Mouse (Mus musculus): Measurements from ENCODE around the gene Rgs10. TPM values are rescaled to one million over a fixed set of nuclear protein-coding genes. Genes with fewer than 3 reads are reported as not detected.

Gene Rgs10
- polyA plus RNA-seq, 1 experiment, result 8.5 TPM

DNA sequence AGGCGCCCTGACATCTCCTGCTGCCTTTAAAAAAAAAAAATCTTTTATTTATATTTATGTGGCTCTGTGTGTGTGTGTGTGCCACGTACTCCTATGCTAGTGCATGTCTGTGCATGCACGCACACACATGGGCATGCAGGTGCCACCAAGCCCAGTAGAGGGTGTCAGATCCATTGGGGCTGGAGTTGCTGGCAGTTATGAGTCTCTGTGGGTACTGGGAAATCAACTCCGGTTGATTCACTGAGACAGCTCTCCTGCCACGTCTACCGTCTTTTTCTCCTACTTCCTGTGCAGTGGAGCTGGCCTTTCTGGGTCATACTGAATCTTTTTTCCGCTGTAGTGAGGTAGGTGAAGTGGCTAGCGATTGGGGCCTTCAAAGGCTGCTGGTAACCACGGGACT is 58.8 kb downstream of the Rgs10 start:
- Histone ChIP-seq H3K36me3 (ENCODE audit: control insufficient read depth, insufficient read depth) (no peaks in the 10 kb centered on the region), H3ac (ENCODE audit: control insufficient read depth, insufficient read length) (no peak overlapping the region), H3K27me3 (ENCODE audit: control insufficient read depth, insufficient read depth, insufficient read length) (no peaks in the 10 kb centered on the region), H3K4me2 (ENCODE audit: low read depth) (no peak overlapping the region), H3K79me2 (ENCODE audit: control insufficient read depth, insufficient read depth) (no peaks in the 10 kb centered on the region), H3K4me3 (no peak overlapping the region)
- TF ChIP-seq TCF3 (IDR thresholded peaks at IDR 0.05; ENCODE audit: insufficient read length, low read depth) (no peak), MYOG (IDR thresholded peaks at IDR 0.05; ENCODE audit: control insufficient read depth in 1 of 3, insufficient read depth in 1 of 3, insufficient read length in 2 of 3, low read depth in 2 of 3) (no peak), USF1 (IDR thresholded peaks at IDR 0.05; ENCODE audit: low read depth) (no peak), MYOD1 (IDR thresholded peaks at IDR 0.05; ENCODE audit: control insufficient read depth in 1 of 3, insufficient read length in 2 of 3, low read depth in 2 of 3) (no peak)

DNA sequence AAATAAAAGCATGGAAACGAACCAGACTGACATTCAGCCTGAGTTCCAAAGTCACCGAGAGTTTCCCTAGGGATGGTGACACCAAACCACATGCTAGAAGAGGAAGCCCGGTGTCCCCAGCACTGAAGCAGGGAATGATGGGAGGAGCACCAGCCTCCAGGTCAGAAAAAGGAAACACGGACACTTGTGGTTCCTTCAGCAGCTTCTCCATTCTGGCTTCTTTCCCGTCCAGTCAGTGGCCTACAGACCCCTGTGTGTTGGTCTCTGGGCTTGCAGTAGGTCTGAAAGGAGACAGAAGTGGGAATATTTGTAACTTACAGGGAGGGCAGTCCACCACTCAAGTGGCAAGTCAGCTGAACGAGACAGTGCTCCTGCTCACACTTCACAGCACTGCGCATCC is 59.4 kb downstream of the Rgs10 start:
- no peaks in the 10 kb centered on the region for H3K36me3 ChIP-seq (ENCODE audit: control insufficient read depth, insufficient read depth)
- no peak overlapping the region for H3K4me3 ChIP-seq
- H3K4me2 ChIP-seq (ENCODE audit: low read depth), result no peak overlapping the region
- no peaks in the 10 kb centered on the region for H3K27me3 ChIP-seq (ENCODE audit: control insufficient read depth, insufficient read depth, insufficient read length)
- no peak for TF ChIP-seq TCF12 (IDR thresholded peaks at IDR 0.05; ENCODE audit: insufficient read depth, poor library complexity, severe bottlenecking)
- TF ChIP-seq REST (IDR thresholded peaks at IDR 0.05; ENCODE audit: insufficient read depth, insufficient read length), result no peak
- no peak for TF ChIP-seq POLR2AphosphoS2 (IDR thresholded peaks at IDR 0.05; ENCODE audit: insufficient read length, low read depth)
- TF ChIP-seq MAX (IDR thresholded peaks at IDR 0.05; ENCODE audit: low read depth), result no peak
- no peak for TF ChIP-seq USF1 (IDR thresholded peaks at IDR 0.05; ENCODE audit: low read depth)
- no peak for TF ChIP-seq E2F4 (IDR thresholded peaks at IDR 0.05; ENCODE audit: insufficient read depth)
- TF ChIP-seq MYOG (IDR thresholded peaks at IDR 0.05; ENCODE audit: control insufficient read depth in 1 of 3, insufficient read depth in 1 of 3, insufficient read length in 2 of 3, low read depth in 2 of 3), result no peak
- TF ChIP-seq SRF (IDR thresholded peaks at IDR 0.05; ENCODE audit: control insufficient read depth, insufficient read length, low read depth), result no peak
- no peak for TF ChIP-seq TCF3 (IDR thresholded peaks at IDR 0.05; ENCODE audit: insufficient read length, low read depth)
- no peak for TF ChIP-seq POLR2A (IDR thresholded peaks at IDR 0.05; ENCODE audit: insufficient read length, low read depth)
- no peak for TF ChIP-seq CEBPB (IDR thresholded peaks at IDR 0.05; ENCODE audit: insufficient read depth, poor library complexity, severe bottlenecking)
- no peak for TF ChIP-seq MYOD1 (IDR thresholded peaks at IDR 0.05; ENCODE audit: control insufficient read depth in 1 of 3, insufficient read length in 2 of 3, low read depth in 2 of 3)
- H3ac ChIP-seq (ENCODE audit: control insufficient read depth, insufficient read length), result no peak overlapping the region
- no peaks in the 10 kb centered on the region for H3K79me2 ChIP-seq (ENCODE audit: control insufficient read depth, insufficient read depth)

- Histone ChIP-seq H3K4me3 (no peak overlapping the region), H3K27me3 (ENCODE audit: control insufficient read depth, insufficient read depth, insufficient read length) (no peaks in the 10 kb centered on the region), H3K79me2 (ENCODE audit: control insufficient read depth, insufficient read depth) (no peaks in the 10 kb centered on the region), H3K4me2 (ENCODE audit: low read depth) (no peak overlapping the region), H3K36me3 (ENCODE audit: control insufficient read depth, insufficient read depth) (no peaks in the 10 kb centered on the region), H3ac (ENCODE audit: control insufficient read depth, insufficient read length) (no peak overlapping the region)
- no peak for TF ChIP-seq TCF12 (IDR thresholded peaks at IDR 0.05; ENCODE audit: insufficient read depth, poor library complexity, severe bottlenecking)
- TF ChIP-seq POLR2AphosphoS2 (IDR thresholded peaks at IDR 0.05; ENCODE audit: insufficient read length, low read depth), result no peak
- no peak for TF ChIP-seq SRF (IDR thresholded peaks at IDR 0.05; ENCODE audit: control insufficient read depth, insufficient read length, low read depth)
- no peak for TF ChIP-seq E2F4 (IDR thresholded peaks at IDR 0.05; ENCODE audit: insufficient read depth)
- no peak for TF ChIP-seq REST (IDR thresholded peaks at IDR 0.05; ENCODE audit: insufficient read depth, insufficient read length)
- TF ChIP-seq MYOD1 (IDR thresholded peaks at IDR 0.05; ENCODE audit: control insufficient read depth in 1 of 3, insufficient read length in 2 of 3, low read depth in 2 of 3), result no peak
- no peak for TF ChIP-seq MAX (IDR thresholded peaks at IDR 0.05; ENCODE audit: low read depth)
- TF ChIP-seq USF1 (IDR thresholded peaks at IDR 0.05; ENCODE audit: low read depth), result no peak
- TF ChIP-seq CEBPB (IDR thresholded peaks at IDR 0.05; ENCODE audit: insufficient read depth, poor library complexity, severe bottlenecking), result no peak
- no peak for TF ChIP-seq TCF3 (IDR thresholded peaks at IDR 0.05; ENCODE audit: insufficient read length, low read depth)
- no peak for TF ChIP-seq POLR2A (IDR thresholded peaks at IDR 0.05; ENCODE audit: insufficient read length, low read depth)
- TF ChIP-seq MYOG (IDR thresholded peaks at IDR 0.05; ENCODE audit: control insufficient read depth in 1 of 3, insufficient read depth in 1 of 3, insufficient read length in 2 of 3, low read depth in 2 of 3), result no peak
Measured at GRCm38 (mm10) chr7:128358741-128359140, 59.8 kb downstream of the Rgs10 start.

DNA sequence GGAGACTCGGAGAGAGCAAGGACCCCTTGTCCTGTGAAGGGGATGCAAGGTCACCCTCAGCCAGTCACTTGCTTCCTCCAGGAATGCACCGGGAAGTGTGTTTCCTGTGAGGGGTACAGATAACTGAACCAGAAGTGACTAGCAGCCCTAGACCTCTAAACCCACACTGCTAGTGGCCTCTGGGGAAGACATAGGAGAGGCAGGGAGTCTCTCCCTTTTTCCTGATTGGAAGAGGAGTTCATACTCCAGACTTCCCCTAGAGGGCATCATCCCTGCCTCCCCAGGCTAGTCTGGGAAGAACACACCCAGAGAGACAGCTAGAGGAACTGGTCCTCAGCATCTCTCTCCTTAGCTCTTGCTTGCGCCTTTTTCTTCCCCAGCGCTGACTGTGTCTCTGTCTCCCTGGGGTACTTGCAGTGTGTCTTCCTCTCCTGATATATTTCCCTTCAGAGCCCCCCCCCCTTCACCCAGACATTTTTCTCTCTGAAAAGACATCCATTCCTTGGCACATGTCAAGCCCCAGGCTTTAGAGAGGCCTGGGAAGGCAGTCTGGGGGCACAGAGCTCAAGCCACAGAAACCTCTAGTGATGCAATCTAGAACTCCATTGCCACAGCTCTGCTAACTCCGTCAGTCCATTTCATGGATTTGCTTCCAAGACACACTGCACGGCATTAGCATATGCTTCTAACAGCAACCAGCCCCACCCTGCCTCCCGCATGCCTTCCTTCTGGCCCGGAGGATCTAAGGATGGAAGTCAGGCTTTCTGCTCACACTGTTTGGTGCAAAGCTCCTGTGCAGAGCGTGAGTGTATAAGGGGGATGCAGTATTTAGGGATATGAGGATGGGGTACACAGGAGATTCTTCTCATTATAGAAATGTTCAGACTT is 61.4 kb downstream of the Rgs10 start:
- Histone ChIP-seq H3ac (ENCODE audit: control insufficient read depth, insufficient read length) (no peak overlapping the region), H3K79me2 (ENCODE audit: control insufficient read depth, insufficient read depth) (no peaks in the 10 kb centered on the region), H3K4me2 (ENCODE audit: low read depth) (no peak overlapping the region), H3K36me3 (ENCODE audit: control insufficient read depth, insufficient read depth) (no peaks in the 10 kb centered on the region), H3K27me3 (ENCODE audit: control insufficient read depth, insufficient read depth, insufficient read length) (no peaks in the 10 kb centered on the region), H3K4me3 (no peak overlapping the region)
- TF ChIP-seq CEBPB (IDR thresholded peaks at IDR 0.05; ENCODE audit: insufficient read depth, poor library complexity, severe bottlenecking) (peak; percentile 42; the same call in 1 of the 2 replicates), TCF12 (IDR thresholded peaks at IDR 0.05; ENCODE audit: insufficient read depth, poor library complexity, severe bottlenecking) (no peak)

- Histone ChIP-seq H3ac (ENCODE audit: control insufficient read depth, insufficient read length) (no peak overlapping the region), H3K4me2 (ENCODE audit: low read depth) (no peak overlapping the region), H3K4me3 (no peak overlapping the region), H3K79me2 (ENCODE audit: control insufficient read depth, insufficient read depth) (no peaks in the 10 kb centered on the region), H3K27me3 (ENCODE audit: control insufficient read depth, insufficient read depth, insufficient read length) (no peaks in the 10 kb centered on the region), H3K36me3 (ENCODE audit: control insufficient read depth, insufficient read depth) (no peaks in the 10 kb centered on the region)
- TF ChIP-seq E2F4 (IDR thresholded peaks at IDR 0.05; ENCODE audit: insufficient read depth) (no peak), MAX (IDR thresholded peaks at IDR 0.05; ENCODE audit: low read depth) (no peak), MYOG (IDR thresholded peaks at IDR 0.05; ENCODE audit: control insufficient read depth in 1 of 3, insufficient read depth in 1 of 3, insufficient read length in 2 of 3, low read depth in 2 of 3) (no peak), SRF (IDR thresholded peaks at IDR 0.05; ENCODE audit: control insufficient read depth, insufficient read length, low read depth) (no peak), POLR2AphosphoS2 (IDR thresholded peaks at IDR 0.05; ENCODE audit: insufficient read length, low read depth) (no peak), REST (IDR thresholded peaks at IDR 0.05; ENCODE audit: insufficient read depth, insufficient read length) (no peak), CEBPB (IDR thresholded peaks at IDR 0.05; ENCODE audit: insufficient read depth, poor library complexity, severe bottlenecking) (no peak), POLR2A (IDR thresholded peaks at IDR 0.05; ENCODE audit: insufficient read length, low read depth) (no peak), USF1 (IDR thresholded peaks at IDR 0.05; ENCODE audit: low read depth) (no peak), MYOD1 (IDR thresholded peaks at IDR 0.05; ENCODE audit: control insufficient read depth in 1 of 3, insufficient read length in 2 of 3, low read depth in 2 of 3) (no peak), TCF12 (IDR thresholded peaks at IDR 0.05; ENCODE audit: insufficient read depth, poor library complexity, severe bottlenecking) (no peak), TCF3 (IDR thresholded peaks at IDR 0.05; ENCODE audit: insufficient read length, low read depth) (no peak)
Measured at GRCm38 (mm10) chr7:128355463-128355862, 63.1 kb downstream of the Rgs10 start.

All from myocyte (in vitro differentiated cells).